Mouse (Mus musculus) lung, embryonic 15.5 days (tissue): Measurements from ENCODE around the gene Cfap97d2. TPM values are rescaled to one million over a fixed set of nuclear protein-coding genes. Genes with fewer than 3 reads are reported as not detected.
"Not testable (repeated sequence)": the region's sequence is repeated elsewhere in the genome, so short reads cannot be mapped to it uniquely, and the experiment has no call there.

ENCODE experiments used
- ATAC-seq: fragments of 200-750 bp; cut with Nextera tagmentation; 2 replicates; pipeline ENCODE4 v1.8.0; 2017; ENCODE audit warnings: moderate number of reproducible peaks, borderline replicate concordance; ENCODE audit not compliant: low FRiP score, low TSS enrichment; ENCODE audit errors: extremely low read depth
- H3K27ac ChIP-seq: fragments of 300-500 bp; sonication (generic); 2 replicates; pipeline ENCODE4 v1.5.1; 2015; ENCODE audit warnings: moderate library complexity, mild to moderate bottlenecking, inconsistent platforms
- H3K27me3 ChIP-seq: fragments of 300-500 bp; sonication (generic); 2 replicates; pipeline ENCODE4 v1.6.1; 2015; ENCODE audit warnings: inconsistent platforms
- H3K36me3 ChIP-seq: fragments of 300-500 bp; sonication (generic); 2 replicates; pipeline ENCODE4 v1.6.1; 2015; ENCODE audit warnings: inconsistent platforms
- H3K4me1 ChIP-seq: fragments of 300-500 bp; sonication (generic); 2 replicates; pipeline ENCODE4 v1.6.1; 2015; ENCODE audit warnings: inconsistent platforms
- H3K4me2 ChIP-seq: fragments of 300-500 bp; sonication (generic); 2 replicates; pipeline ENCODE4 v1.6.1; 2015; ENCODE audit warnings: inconsistent platforms, mild to moderate bottlenecking, moderate library complexity
- H3K4me3 ChIP-seq: fragments of 300-500 bp; sonication (generic); 2 replicates; pipeline ENCODE4 v1.5.1; 2015; ENCODE audit warnings: mild to moderate bottlenecking, inconsistent platforms
- H3K9ac ChIP-seq: fragments of 300-500 bp; sonication (generic); 2 replicates; pipeline ENCODE4 v1.6.1; 2015; ENCODE audit warnings: inconsistent platforms
- H3K9me3 ChIP-seq: fragments of 300-500 bp; sonication (generic); 2 replicates; pipeline ENCODE4 v1.6.1; 2016; ENCODE audit warnings: inconsistent platforms
- WGBS: fragments of 180-500 bp; shearing (Covaris S2); methylation state at CpG from one replicate; pipeline ENCODE4 v1.1.7; 2015; 5-methylcytosine and 5-hydroxymethylcytosine counted together
- polyA plus RNA-seq: library from polyadenylated mRNA; unstranded; fragments of >200 nt; fragmentation: Nextera tagmentation; extraction: Ambion mirVana; gene quantifications from 2 replicates; pipeline ENCODE4 v1.2.1, GENCODE M21; 2015

The Cfap97d2 gene
- polyA plus RNA-seq, 1 experiment from 2014 or later = 0.17 TPM

DNA sequence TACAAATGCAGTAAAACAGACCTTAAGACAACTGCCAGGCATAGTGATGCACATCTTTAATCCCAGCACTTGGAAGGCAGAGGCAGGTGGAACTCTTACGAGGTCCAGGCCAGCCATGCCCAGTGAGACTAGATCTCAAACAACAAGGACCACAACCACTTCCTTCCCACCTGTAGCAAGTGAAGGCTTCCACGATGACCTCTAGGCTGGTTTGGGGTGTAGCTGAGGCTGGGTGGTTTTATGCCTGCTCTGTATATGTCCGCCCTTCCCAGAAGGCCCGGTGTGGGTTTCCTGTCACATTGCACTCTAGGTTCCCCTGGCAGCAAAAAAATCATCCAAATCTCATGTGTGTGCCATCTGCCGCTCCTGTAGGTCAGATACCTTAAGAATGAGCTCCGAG, 1.9 kb upstream of the Cfap97d2 start:
- no peak overlapping the region for H3K4me3 ChIP-seq
- no peak overlapping the region for H3K9ac ChIP-seq
- ATAC-seq = no peak
- no peaks in the 10 kb centered on the region for H3K9me3 ChIP-seq
- H3K4me2 ChIP-seq = no peak overlapping the region
- peaks cover 20% of the 10 kb centered on the region for H3K4me1 ChIP-seq
- 86% methylated on average over 6 of the region's 6 CpGs for WGBS
- H3K36me3 ChIP-seq = no peaks in the 10 kb centered on the region
- no peak overlapping the region for H3K27ac ChIP-seq
- no peaks in the 10 kb centered on the region for H3K27me3 ChIP-seq

DNA sequence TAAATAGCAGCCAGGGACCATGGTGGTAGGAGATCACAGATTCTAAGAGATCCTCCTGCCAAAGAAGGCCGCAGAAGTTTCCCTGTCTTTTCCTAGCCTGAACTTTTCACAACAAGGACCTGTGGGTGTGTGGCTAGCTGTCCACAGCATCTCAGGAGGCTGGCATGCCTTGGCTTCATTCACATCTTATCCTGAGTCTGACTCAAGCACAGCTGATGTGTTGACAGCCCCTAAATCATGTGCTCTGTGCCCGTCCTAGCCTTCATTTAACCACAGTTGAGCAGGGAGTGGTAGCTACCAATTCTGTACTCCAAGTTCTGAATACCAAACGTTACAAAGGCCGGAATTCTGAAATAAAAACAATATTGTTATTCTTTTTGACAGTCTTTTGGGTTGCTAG, 1.4 kb upstream of the Cfap97d2 start:
- no peak overlapping the region for H3K4me3 ChIP-seq
- H3K27me3 ChIP-seq = no peaks in the 10 kb centered on the region
- no peaks in the 10 kb centered on the region for H3K9me3 ChIP-seq
- 78% methylated on average over 4 of the region's 4 CpGs for WGBS
- H3K9ac ChIP-seq = no peak overlapping the region
- H3K36me3 ChIP-seq = no peaks in the 10 kb centered on the region
- ATAC-seq = no peak
- H3K27ac ChIP-seq = no peak overlapping the region
- H3K4me1 ChIP-seq = peaks cover 20% of the 10 kb centered on the region
- no peak overlapping the region for H3K4me2 ChIP-seq

DNA sequence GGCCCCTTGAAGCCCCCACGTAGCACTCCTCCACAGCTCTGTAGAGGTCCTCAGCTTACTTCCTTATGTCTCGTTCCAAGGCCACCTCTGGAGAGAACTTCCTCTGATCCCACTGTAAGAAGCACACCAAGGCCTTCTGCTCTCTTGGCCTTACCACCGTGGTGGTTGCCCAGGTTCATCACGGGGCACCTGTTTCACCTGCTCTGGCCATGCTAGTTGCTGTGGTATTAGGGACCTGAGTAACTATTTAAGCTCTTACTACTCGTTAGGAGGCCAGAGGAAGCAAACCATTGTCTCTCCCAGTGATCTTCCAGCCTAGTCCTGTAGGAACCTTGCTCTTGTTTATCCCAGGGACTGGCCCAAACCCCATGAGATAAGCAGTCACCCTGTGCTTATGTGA, 1.2 kb downstream of the Cfap97d2 start:
- ATAC-seq = no peak
- Histone ChIP-seq H3K4me2 (no peak overlapping the region), H3K4me3 (no peak overlapping the region), H3K9ac (no peak overlapping the region), H3K4me1 (peaks cover 20% of the 10 kb centered on the region), H3K9me3 (no peaks in the 10 kb centered on the region), H3K27me3 (no peaks in the 10 kb centered on the region), H3K27ac (no peak overlapping the region), H3K36me3 (no peaks in the 10 kb centered on the region)
- whole genome bisulfite sequencing = 72% methylated on average over 5 of the region's 5 CpGs

DNA sequence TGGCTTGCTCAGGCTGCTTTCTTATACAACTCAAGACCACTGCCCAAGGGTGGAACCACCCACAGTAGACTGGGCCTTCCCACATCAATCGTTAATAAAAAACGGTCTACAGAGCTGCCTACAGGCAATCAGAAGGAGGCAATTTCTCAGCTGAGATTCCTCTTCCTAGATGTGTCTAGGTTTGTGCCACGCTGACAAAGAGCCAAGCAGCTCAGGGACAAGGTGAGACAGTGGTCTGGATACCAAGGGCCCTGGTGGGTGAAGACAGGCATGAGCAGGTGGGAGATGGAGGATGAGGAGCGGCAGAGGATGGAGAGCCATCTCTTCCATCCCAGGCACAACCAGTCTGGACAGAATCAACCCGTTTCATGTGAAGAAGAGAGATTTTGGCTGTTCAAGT, 2.8 kb downstream of the Cfap97d2 start:
- H3K27me3 ChIP-seq = no peaks in the 10 kb centered on the region
- WGBS = 96% methylated on average over 5 of the region's 5 CpGs
- no peak overlapping the region for H3K4me2 ChIP-seq
- H3K9me3 ChIP-seq = no peaks in the 10 kb centered on the region
- no peak overlapping the region for H3K27ac ChIP-seq
- H3K9ac ChIP-seq = no peak overlapping the region
- H3K36me3 ChIP-seq = no peaks in the 10 kb centered on the region
- H3K4me1 ChIP-seq = peaks cover 7% of the 10 kb centered on the region
- no peak overlapping the region for H3K4me3 ChIP-seq
- ATAC-seq = no peak

DNA sequence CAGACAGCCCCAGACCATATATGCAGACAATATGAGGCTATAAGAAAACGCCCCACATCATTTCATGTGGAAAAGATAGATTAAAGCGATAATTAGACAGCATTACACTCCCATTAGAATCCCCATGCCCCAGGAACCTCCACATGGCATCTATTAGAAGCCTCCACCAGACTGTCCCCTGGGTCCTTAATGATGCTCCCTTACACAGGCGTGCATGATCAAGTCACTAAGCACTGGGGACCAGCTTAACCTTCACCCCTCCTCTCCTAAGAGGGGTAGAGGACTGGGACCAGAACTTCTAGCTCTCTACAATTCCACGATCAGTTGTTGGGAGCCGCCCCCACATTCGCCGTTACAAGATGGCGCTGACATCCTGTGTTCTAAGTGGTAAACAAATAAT, 13.3 kb downstream of the Cfap97d2 start:
- 91% methylated on average over 8 of the region's 8 CpGs for WGBS

DNA sequence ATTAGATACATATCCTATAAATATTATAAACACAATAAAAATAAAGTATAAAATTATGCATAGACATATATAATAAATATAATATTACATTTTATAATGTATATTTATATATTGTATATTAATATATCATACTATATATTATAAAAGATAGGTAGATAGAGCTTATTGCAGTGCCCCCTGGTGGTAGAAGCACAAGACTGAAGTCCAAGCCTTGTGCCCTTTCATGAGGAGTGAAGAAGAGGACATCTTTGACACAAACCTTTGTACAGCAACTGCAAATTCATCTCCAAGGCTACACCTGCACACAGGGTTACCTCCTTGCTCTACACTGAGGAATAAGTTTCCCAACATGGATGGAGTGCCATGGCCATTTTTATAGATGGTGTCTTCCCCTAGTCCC, 20.0 kb downstream of the Cfap97d2 start:
- no peaks in the 10 kb centered on the region for H3K36me3 ChIP-seq
- no peak overlapping the region for H3K4me2 ChIP-seq
- H3K9ac ChIP-seq = no peak overlapping the region
- no peaks in the 10 kb centered on the region for H3K9me3 ChIP-seq
- H3K4me3 ChIP-seq = no peak overlapping the region
- H3K27ac ChIP-seq = no peak overlapping the region
- ATAC-seq = no peak
- H3K27me3 ChIP-seq = no peaks in the 10 kb centered on the region
- no peaks in the 10 kb centered on the region for H3K4me1 ChIP-seq

More for the DNA sequence above, 13.3 kb downstream of the Cfap97d2 start:
- no peak overlapping the region for H3K27ac ChIP-seq
- no peaks in the 10 kb centered on the region for H3K27me3 ChIP-seq
- no peaks in the 10 kb centered on the region for H3K36me3 ChIP-seq
- H3K9ac ChIP-seq = no peak overlapping the region
- H3K4me3 ChIP-seq = no peak overlapping the region
- H3K4me2 ChIP-seq = no peak overlapping the region
- H3K4me1 ChIP-seq = no peaks in the 10 kb centered on the region
- no peaks in the 10 kb centered on the region for H3K9me3 ChIP-seq
- no peak for ATAC-seq

DNA sequence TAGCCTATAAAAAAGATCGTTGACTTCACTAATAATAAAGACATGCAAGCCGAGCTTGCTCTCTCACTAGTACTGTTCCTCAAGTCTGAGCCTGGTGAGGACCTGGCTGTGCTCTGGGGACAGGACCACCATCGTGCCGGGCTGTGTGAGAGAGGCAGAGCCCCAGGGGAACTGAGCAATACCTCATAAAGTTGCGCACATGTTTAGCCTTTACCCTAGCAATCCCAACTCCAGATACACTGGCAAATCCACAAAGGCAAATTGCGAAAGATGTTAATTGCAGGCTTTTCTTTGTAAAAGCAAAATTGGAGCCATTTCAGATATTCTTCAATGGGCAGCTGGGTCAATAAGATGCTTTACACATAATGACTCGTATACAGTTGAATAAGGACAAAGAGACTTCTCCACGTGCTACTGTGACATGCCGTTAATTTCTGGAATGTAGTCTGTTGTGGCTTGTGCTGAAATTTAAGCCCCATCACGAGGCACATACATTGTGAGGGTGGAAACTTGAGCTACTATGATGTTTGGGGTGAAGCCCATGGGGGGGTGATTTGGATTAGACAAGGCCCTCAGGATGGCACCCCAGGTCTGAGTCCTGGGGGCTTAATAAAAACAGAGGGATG, 21.9 kb downstream of the Cfap97d2 start:
- no peaks in the 10 kb centered on the region for H3K36me3 ChIP-seq
- H3K27ac ChIP-seq = no peak overlapping the region
- no peaks in the 10 kb centered on the region for H3K4me1 ChIP-seq
- H3K4me2 ChIP-seq = no peak overlapping the region
- H3K9me3 ChIP-seq = no peaks in the 10 kb centered on the region
- H3K27me3 ChIP-seq = no peaks in the 10 kb centered on the region
- no peak overlapping the region for H3K9ac ChIP-seq
- H3K4me3 ChIP-seq = no peak overlapping the region
- no peak for ATAC-seq
- WGBS = 56% methylated on average over 10 of the region's 10 CpGs

DNA sequence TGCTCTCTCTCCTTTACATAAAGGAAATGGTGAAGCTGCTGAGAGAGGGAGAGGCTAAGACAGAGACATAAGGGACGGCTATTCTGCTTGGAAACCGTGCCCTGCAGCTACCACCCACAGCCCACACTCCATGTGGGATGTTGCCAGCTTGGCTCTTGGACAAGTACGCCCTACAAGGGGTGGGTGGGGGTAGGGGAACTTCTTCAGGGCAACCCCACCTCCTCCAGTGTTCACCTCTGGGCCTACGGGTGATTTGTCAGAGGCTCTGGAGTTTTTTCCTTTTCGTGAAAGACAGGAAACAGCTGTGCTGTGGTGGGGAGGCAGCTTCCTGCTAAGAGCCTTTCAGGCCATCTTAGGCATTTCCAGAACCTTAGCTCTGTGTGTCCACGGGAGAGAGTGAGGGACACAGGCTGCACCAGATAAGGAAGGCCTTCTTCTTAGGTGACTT, 34.7 kb downstream of the Cfap97d2 start:
- H3K4me3 ChIP-seq = no peak overlapping the region
- peak overlapping the region; percentile 73 for H3K27ac ChIP-seq
- H3K4me2 ChIP-seq = no peak overlapping the region
- no peaks in the 10 kb centered on the region for H3K36me3 ChIP-seq
- H3K27me3 ChIP-seq = no peaks in the 10 kb centered on the region
- H3K9me3 ChIP-seq = no peaks in the 10 kb centered on the region
- peak; percentile 92 for ATAC-seq
- H3K9ac ChIP-seq = no peak overlapping the region
- H3K4me1 ChIP-seq = peaks cover 12% of the 10 kb centered on the region; the same call in 1 of the 2 replicates
- WGBS = 15% methylated on average over 6 of the region's 6 CpGs

DNA sequence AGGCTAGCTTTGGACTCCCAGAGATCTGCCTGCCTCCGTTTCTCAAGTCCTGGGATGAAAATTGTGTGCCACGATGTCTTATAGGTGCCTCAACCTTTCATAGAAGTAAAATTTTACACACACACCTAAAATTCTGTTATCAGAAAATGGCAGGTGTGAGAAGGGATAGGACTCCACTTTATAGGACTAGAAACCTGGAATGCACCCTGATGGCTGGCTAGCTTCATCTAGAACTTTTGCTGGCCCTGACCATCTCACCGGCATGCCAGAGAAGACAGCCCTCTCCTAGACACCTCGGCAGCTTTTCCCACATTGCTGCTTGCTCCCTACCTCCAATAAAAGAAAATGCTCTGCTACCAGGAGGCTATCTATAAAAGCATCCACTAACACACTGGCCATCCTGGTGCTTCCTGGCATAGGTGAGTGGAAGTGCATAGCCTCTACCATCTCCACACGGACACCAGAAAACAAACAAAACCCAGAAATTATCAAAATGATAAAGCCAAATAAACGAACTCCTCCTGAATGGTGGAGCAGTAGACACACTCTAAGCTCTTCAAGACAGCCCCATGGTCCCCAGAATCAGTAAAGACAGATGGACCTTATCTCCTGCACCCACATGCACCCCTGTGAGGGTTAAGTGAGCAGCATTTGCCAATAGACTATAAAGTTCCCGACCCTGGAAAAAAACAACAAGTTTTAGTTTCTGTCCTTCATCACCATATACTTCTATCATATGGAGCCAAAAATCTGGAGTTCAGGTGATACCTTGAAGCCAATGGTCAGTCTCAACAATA, 35.3 kb downstream of the Cfap97d2 start:
- WGBS = 58% methylated on average over 7 of the region's 7 CpGs
- Histone ChIP-seq H3K4me2 (no peak overlapping the region), H3K27me3 (no peaks in the 10 kb centered on the region), H3K4me3 (no peak overlapping the region), H3K36me3 (no peaks in the 10 kb centered on the region), H3K4me1 (peaks cover 12% of the 10 kb centered on the region; the same call in 1 of the 2 replicates), H3K9me3 (no peaks in the 10 kb centered on the region), H3K27ac (peak overlapping the region; percentile 73), H3K9ac (no peak overlapping the region)
- no peak for ATAC-seq

DNA sequence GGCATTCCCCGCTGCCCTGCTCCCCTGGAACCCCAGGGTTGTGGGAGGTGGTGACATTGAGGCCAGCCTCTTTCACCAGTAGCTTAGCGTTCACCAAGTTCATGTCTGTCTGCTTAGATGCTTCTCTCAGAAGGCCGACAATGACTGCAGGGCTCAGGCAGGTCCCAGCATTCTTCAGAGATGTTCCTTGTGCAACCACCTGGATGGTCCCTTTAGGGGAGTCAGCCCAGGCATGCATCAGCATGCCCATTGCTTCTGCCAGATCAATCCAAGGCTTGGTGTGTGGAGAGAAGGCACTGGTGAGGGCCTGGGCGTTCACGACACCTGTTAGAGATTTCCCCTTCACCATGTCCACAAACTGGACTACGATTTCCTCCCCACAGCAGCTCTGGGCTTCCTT, 40.5 kb downstream of the Cfap97d2 start:
- H3K4me1 ChIP-seq, H3K27me3 ChIP-seq, H3K27ac ChIP-seq, H3K9me3 ChIP-seq, H3K4me3 ChIP-seq, ATAC-seq, H3K4me2 ChIP-seq, H3K36me3 ChIP-seq, H3K9ac ChIP-seq: not testable (repeated sequence)
- WGBS = 94% methylated on average over 6 of the region's 6 CpGs

DNA sequence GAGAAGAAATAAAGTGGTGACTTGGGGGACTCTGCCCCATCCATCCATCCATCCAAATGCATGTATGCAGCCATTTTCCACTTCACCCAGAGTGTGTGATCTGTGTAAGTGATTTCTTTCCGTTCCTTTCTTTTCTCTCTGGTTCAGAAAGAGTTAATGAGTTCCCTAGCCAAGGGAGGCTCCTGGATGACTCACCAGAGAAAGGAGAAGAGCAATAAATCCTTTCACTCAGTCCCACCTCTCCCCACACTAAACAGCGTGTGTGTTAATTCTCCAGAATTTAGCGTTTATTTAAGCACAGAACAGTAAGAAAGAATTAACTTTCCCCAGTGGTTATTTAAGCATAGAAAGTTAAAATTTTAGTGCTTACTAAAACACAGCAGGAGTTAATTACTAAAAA, 41.9 kb downstream of the Cfap97d2 start:
- Histone ChIP-seq H3K27me3 (no peaks in the 10 kb centered on the region), H3K4me1 (no peaks in the 10 kb centered on the region), H3K9ac (no peak overlapping the region), H3K36me3 (no peaks in the 10 kb centered on the region), H3K4me3 (no peak overlapping the region), H3K4me2 (no peak overlapping the region), H3K27ac (no peak overlapping the region), H3K9me3 (no peaks in the 10 kb centered on the region)
- ATAC-seq = no peak
- 12% methylated on average over 3 of the region's 3 CpGs for WGBS

DNA sequence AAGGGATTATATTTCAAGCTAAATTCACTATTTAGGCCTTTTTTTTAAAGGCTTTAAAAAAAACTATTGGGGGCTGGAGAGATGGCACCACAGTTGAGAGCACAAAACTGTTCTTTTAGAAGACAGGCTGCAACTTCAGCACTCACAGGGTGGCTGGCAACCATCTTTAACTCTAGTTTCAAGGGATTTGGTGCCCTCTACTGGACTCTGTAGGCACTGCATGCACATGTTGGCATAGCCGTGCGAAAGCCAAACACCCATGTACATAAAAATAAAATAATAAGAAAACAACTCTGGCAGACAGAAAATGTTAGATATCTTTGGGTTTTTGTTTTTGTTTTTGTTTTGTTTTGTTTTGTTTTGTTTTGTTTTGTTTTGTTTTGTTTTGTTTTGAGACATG, 48.0 kb downstream of the Cfap97d2 start:
- no peaks in the 10 kb centered on the region for H3K27me3 ChIP-seq
- H3K4me3 ChIP-seq = no peak overlapping the region
- H3K9me3 ChIP-seq = no peaks in the 10 kb centered on the region
- H3K9ac ChIP-seq = no peak overlapping the region
- no peak overlapping the region for H3K27ac ChIP-seq
- peaks cover 23% of the 10 kb centered on the region for H3K4me1 ChIP-seq
- no peak overlapping the region for H3K4me2 ChIP-seq
- no peaks in the 10 kb centered on the region for H3K36me3 ChIP-seq
- ATAC-seq = no peak
- 27% methylated on average over 2 of the region's 2 CpGs for WGBS
